Mouse (Mus musculus): ENCODE data around the gene Nkiras1. TPM values are rescaled to one million over a fixed set of nuclear protein-coding genes. Genes with fewer than 3 reads are reported as not detected.
A peak's percentile ranks its signal among the peaks of the same experiment; 100 is the strongest.

Nkiras1 gene
- polyA plus RNA-seq, 1 experiment from 2014 or later: 19.3 TPM

DNA sequence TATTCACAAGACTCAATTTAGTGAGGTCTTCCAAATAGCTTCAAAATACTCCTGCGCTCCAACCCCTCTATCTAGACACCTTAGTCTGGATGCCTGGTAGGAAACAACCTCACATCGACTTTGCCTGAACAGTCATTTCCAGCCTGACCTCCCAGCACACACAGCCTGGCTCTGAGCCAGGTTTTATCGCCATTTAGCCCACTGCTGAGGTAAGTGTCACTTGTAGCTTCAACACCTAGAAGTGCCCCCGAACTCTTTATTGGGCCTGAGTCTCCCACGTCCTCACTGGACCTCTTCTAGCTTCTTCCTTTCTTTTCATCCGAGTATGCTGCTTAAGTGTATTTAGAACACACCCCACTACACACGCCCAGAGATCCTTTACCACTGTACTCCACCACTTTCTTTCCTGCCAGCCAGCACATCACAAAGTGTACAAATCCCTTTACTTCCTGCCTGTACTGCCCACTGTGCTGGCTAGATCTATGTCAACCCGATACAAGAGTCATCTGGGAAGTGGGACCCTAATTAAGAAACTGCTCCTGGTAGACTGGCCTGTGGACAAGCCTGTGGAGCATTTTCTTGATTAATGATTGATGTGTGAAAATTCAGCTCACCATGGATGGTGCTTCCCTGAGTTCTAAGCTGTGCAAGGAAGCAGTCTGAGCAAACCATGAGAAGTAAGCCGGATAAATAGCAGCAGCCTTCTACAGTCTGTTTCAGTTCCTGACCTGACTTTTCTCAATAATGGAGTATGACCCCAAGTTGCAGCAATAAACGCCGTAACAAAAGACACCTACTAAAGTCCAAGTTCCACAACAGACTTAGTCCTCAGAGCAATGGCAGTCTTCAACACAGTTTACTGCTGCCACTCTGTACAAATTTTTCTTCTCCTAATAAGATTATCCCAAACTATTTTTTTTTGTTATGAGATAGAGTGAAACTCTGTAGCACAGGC is 46.8 kb downstream of the Nkiras1 start:
- no peak overlapping the region for H3K9ac ChIP-seq (ENCODE audit: low read depth, low read length)
- peaks cover 10% of the 10 kb centered on the region for H3K4me1 ChIP-seq (ENCODE audit: control insufficient read depth, insufficient read depth, low read length)
- H3K9me3 ChIP-seq (replicated peaks; ENCODE audit: control insufficient read depth, low read length): no peaks in the 10 kb centered on the region
- H3K36me3 ChIP-seq (ENCODE audit: control insufficient read depth, insufficient read depth, low read length): no peaks in the 10 kb centered on the region
- ATAC-seq (replicated peaks; ENCODE audit: insufficient number of reproducible peaks, low FRiP score, low TSS enrichment): peak; percentile 65
- H3K27me3 ChIP-seq (ENCODE audit: control insufficient read depth, insufficient read depth, low read length): no peaks in the 10 kb centered on the region
- no peak overlapping the region for H3K27ac ChIP-seq (ENCODE audit: low read depth, low read length)
- peak overlapping the region; percentile 41 for H3K4me2 ChIP-seq
- H3K4me3 ChIP-seq (ENCODE audit: low read depth, low read length): no peak overlapping the region
- 47% methylated on average over 11 of the region's 11 CpGs for WGBS (ENCODE audit: insufficient replicate concordance)

DNA sequence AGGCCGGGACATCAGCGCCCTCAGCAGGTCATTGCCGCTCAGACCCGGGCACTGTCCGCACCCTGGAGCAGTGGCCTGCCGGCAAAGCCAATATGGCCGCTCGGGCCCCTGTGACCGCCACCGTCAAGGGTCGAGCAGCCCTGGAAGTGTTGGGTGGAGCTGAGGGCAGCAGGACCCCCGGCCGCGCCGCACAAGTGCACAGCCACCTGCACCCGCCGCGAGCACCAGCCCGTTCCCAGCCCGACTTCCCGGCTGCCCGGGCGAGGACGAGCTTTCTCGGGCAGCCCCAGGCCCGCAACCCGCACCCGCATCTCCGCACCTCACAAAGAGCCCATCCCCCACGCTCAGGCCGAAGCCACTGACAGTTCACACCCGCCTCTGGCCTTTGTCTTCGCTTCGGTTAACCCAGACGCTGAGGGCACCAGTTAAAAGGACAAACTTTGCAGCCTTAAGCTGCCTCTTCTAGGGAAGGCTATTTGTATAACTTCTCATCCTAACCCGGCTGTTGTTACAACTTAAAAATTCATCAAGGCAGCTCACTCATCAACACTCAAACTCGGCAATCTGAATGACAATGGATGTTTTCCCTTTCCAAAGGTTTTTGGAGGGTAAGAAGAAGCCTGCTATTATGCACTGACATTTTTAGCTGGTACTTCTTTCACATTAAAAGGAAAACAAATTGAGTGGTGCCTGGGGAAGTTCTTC is 56.2 kb downstream of the Nkiras1 start:
- Histone ChIP-seq H3K27ac (ENCODE audit: low read depth, low read length) (no peak overlapping the region), H3K4me2 (peak overlapping the region; percentile 87), H3K27me3 (ENCODE audit: control insufficient read depth, insufficient read depth, low read length) (no peaks in the 10 kb centered on the region), H3K4me3 (ENCODE audit: low read depth, low read length) (peak overlapping the region; percentile 57), H3K9me3 (replicated peaks; ENCODE audit: control insufficient read depth, low read length) (no peaks in the 10 kb centered on the region), H3K9ac (ENCODE audit: low read depth, low read length) (peak overlapping the region; percentile 85), H3K36me3 (ENCODE audit: control insufficient read depth, insufficient read depth, low read length) (no peaks in the 10 kb centered on the region), H3K4me1 (ENCODE audit: control insufficient read depth, insufficient read depth, low read length) (peaks cover 5% of the 10 kb centered on the region; the same call in 1 of the 2 replicates)
- peak; percentile 75 for ATAC-seq (replicated peaks; ENCODE audit: insufficient number of reproducible peaks, low FRiP score, low TSS enrichment)
- WGBS (ENCODE audit: insufficient replicate concordance): under 1% methylated on average over 31 of the region's 37 CpGs

DNA sequence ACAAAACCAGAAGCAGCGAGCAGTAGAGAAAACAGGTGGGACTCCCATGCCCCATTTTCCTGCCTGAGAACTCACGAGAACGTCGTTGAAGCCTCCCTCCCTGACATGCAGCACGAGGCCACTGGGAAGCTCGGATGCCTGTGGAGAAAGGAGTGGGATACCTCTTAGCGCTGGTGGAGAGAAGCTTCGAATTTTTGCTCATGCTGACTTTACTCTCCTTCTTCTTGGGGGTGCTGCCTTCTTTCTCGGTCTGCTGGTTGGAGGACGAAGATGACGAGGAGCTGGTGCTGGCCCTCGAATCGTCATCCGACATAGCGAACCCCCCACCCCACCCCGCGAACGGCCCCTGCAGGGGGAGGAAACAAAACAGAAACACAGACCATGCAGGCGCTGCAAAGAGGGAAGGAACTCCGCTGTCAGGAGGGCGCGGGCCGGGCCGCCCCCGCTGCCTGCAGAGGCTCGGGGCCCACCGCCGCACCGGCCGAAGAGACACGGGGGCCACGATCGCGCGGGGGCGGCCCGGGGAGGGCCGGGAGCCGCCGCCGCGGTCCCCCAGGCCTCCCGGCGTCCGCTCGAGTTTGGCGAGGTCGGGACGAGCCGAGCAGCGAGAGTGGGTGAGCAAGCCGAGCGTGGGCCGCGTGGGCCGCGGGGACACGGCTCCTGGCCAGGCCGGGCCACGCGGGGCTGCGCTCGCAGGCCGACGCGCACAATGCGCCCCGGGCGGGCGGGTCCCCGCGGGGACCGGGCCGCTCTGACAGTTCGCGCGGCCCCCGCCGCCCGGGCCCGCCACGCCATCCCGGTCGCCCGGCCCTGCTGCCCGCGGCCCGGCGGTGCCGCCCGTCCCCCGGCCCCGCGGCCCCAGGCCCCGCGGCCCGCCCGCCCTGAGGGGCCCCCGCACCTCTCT is 60.1 kb downstream of the Nkiras1 start:
- Histone ChIP-seq H3K27me3 (ENCODE audit: control insufficient read depth, insufficient read depth, low read length) (no peaks in the 10 kb centered on the region), H3K27ac (ENCODE audit: low read depth, low read length) (peak overlapping the region; percentile 50; the same call in 1 of the 2 replicates), H3K9ac (ENCODE audit: low read depth, low read length) (peak overlapping the region; percentile 93), H3K36me3 (ENCODE audit: control insufficient read depth, insufficient read depth, low read length) (no peaks in the 10 kb centered on the region), H3K4me2 (peak overlapping the region; percentile 92), H3K4me1 (ENCODE audit: control insufficient read depth, insufficient read depth, low read length) (peaks cover 5% of the 10 kb centered on the region; the same call in 1 of the 2 replicates), H3K4me3 (ENCODE audit: low read depth, low read length) (peak overlapping the region; percentile 94), H3K9me3 (replicated peaks; ENCODE audit: control insufficient read depth, low read length) (no peaks in the 10 kb centered on the region)
- ATAC-seq (replicated peaks; ENCODE audit: insufficient number of reproducible peaks, low FRiP score, low TSS enrichment): peak; percentile 70; the same call in 1 of the 2 replicates
- WGBS (ENCODE audit: insufficient replicate concordance): under 1% methylated on average over 54 of the region's 99 CpGs

DNA sequence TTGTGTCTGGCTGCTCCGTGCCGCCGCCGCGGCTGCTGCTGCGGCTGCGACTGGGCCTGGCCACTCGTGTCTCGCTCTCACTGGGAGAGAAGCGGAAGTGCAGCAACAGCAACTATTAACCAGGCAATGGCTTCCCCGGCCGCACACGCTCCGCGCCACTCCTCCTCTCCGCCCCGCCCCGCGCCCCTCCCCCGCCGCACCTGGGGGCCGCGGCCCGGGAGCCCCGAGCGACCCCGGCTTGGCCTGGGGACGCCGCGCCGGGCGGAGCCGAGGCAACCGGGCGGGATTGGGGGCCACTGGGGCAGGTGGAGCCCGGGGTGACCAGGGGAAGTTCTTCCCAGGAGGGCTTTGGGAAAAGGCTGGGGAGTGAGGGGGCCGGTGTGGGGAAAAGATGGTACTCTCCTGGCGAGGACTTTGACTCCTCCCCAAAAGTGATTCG is 60.8 kb downstream of the Nkiras1 start, which contains the start of gene Ube2e1:
Ube2e1 (minus strand) TSS at position 167 of the 439 bp plus-strand sequence.
- Histone ChIP-seq H3K4me2 (peak within 1 kb of the TSS; percentile 92), H3K27ac (ENCODE audit: low read depth, low read length) (peak within 1 kb of the TSS; percentile 50; the same call in 1 of the 2 replicates), H3K27me3 (ENCODE audit: control insufficient read depth, insufficient read depth, low read length) (no peaks in the 10 kb centered on the region), H3K9ac (ENCODE audit: low read depth, low read length) (peak within 1 kb of the TSS; percentile 93), H3K9me3 (replicated peaks; ENCODE audit: control insufficient read depth, low read length) (no peaks in the 10 kb centered on the region), H3K36me3 (ENCODE audit: control insufficient read depth, insufficient read depth, low read length) (no peaks in the 10 kb centered on the region), H3K4me3 (ENCODE audit: low read depth, low read length) (peak within 1 kb of the TSS; percentile 94), H3K4me1 (ENCODE audit: control insufficient read depth, insufficient read depth, low read length) (peaks cover 3% of the 10 kb centered on the region; the same call in 1 of the 2 replicates)
- under 1% methylated on average over 33 of the region's 39 CpGs for WGBS (ENCODE audit: insufficient replicate concordance)
- ATAC-seq (replicated peaks; ENCODE audit: insufficient number of reproducible peaks, low FRiP score, low TSS enrichment): peak; percentile 86

Other genes with a start within 250 kb of the Nkiras1 start
- gene Nr1d2, start 32.0 kb upstream of the Nkiras1 start, polyA plus RNA-seq (2014; fragmentation: Nextera tagmentation; extraction: Ambion mirVana): 10.5 and 12.5 TPM in 2 replicates
- gene Rpl15, start 255 bp downstream of the Nkiras1 start, polyA plus RNA-seq (2014; fragmentation: Nextera tagmentation; extraction: Ambion mirVana): 300 and 344 TPM in 2 replicates
- gene Ube2e1, start 60.7 kb downstream of the Nkiras1 start, polyA plus RNA-seq (2014; fragmentation: Nextera tagmentation; extraction: Ambion mirVana): 20.3 and 27.5 TPM in 2 replicates